Mouse (Mus musculus) ovary, postnatal 36 days (tissue): ENCODE measurements around the gene Dscaml1.
A peak's percentile ranks its signal among the peaks of the same experiment; 100 is the strongest.

Experiments used
- DNase-seq: peaks from one replicate; pipeline ENCODE4 v3.0.0; 2022; ENCODE audit warnings: low spot score, mixed read lengths

Dscaml1 gene

DNA sequence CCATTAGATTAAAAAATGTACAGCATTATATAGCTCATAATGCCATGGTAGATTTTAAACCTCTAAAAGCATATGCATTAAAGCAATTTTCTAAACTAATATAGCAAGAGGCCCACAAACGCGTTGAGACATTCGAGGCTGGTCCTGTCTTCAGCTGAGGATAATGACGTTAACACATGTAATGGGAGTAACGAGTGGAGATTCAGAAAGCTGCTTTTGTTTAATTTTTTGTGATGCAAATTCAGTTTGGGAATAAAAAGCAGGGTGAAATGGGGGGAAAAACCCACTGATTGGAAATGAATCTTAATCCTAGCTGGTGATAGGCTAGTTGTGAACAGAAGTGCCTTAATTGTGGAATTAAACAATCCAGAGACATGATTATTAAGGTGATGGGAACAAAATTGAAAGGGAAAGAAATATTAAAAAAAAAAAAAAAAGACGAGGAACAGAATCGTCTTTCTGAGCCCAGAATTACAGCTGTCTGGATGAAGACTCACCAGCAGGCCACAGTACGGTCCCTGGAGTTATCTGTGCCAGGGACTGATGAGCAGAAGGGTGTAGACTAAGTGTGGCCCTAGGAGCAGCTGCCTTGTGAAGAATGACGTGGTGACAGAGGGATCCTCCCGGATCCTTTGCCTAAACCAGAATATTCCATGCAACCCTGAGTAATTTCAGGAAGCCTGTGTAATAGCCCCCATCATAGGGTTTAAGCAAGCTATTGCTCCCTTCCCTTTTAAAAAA, 84.5 kb downstream of the Dscaml1 start:
- no peak for DNase-seq

- DNase-seq: no peak
Measured at GRCm38 (mm10) chr9:45517993-45518705, 91.7 kb downstream of the Dscaml1 start.

GRCm38 (mm10) chr9:45519841-45520240, 93.4 kb downstream of the Dscaml1 start:
- no peak for DNase-seq

GRCm38 (mm10) chr9:45522866-45523265, 96.4 kb downstream of the Dscaml1 start:
- no peak for DNase-seq

- no peak for DNase-seq
Measured at GRCm38 (mm10) chr9:45524505-45524904, 98.1 kb downstream of the Dscaml1 start.

DNA sequence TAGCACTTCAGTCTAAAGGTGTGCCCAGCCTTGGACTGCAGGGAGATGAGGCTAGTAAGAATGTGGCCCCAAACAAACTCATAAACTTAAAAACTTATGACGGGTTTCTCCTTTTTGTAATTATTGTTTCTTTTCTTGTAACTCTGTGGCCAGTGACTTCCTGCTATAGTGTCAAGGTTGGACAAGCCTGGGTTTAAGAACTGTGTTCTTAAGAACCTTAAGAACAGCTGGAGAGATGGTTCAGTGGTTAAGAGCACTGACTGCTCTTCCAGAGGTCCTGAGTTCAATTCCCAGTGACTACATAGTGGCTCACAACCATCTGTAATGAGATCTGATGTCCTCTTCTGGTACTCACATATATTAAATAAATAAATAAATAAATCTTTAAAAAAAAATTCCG, 106.8 kb downstream of the Dscaml1 start:
- DNase-seq: no peak

- DNase-seq: no peak
Measured at GRCm38 (mm10) chr9:45534472-45534988, 108.1 kb downstream of the Dscaml1 start.

- DNase-seq: no peak
Measured at GRCm38 (mm10) chr9:45537649-45538048, 111.2 kb downstream of the Dscaml1 start.

GRCm38 (mm10) chr9:45539265-45540044, 113.0 kb downstream of the Dscaml1 start:
- no peak for DNase-seq

DNA sequence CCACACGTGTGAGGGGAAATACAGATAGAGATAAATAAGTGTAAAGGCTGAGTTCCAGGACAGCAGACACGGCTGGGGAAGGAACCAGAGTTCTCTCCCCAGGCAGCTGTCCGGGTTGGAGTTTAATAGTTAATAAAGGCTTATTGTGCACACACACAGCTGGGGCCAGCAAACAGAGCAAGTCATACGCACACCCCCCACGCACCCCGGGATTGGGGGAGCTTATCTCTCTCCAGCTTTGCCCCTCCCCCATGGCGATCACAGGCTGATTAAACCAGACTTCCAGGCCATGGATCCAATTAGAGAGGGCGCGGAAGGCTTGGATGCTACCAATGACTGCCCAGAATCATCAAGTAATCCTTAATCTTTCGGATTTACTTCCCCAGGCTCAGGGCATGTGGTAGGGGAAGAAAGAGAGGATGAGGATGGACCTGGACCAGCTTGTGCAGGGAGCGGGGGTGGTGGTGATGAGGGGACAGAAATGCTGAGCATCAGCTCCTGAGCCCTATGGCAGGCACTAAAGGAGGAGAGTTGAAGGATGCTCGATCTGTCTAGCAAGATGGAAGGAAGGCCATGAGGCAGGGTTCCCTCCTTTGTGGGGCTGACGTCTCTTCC, 119.7 kb downstream of the Dscaml1 start:
- no peak for DNase-seq

DNA sequence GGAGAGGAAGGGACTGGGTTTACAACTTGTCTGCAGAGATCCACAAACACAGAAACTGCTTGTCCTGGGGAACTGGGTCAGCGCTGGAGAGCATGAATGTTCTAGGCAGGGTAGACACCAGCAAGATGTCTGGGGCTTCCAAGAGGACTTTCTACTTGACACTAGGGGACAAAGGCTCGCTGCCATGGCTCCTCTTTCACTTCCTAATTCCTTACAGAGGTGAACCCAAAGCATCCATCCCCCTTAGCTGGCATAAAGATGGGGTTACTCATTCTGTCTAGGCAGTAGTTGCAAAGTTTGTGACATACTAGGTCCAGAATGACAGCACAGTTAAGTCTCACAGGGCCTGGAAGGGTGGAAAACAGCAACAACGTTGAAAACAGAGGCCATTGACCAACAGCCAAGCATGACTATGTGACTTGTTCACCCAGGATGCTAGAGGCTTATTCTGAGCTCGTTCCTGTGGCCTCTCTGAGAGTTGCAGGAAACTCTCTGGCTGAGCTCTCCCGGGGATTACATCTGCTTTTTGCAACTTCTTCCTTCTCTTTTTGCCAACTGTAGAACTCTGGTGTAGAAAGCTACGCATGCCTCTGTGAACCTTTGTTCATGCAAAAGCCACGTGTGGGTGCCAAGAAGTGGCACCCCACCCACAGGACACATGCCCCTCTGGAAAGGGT, 120.6 kb downstream of the Dscaml1 start:
- DNase-seq: no peak

DNA sequence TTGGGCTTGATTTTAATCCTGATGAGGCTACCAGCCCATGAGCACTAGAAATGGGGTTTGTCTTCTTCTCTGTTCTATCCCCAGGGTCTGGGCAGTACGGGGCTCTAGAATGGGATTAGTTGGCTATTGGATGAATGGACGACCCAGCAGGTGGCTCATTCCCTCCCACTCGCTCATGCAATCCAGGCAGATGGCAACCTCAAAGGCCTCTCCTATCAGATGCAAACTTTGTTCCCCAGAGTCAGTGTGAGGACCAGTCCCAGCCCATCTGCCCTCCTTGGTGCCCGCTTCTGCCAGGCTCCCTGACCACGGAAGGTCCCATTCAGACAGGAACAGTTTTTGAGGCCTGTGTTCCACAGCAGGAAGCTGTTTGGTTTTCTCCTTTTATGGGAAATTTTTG, 123.4 kb downstream of the Dscaml1 start:
- DNase-seq: no peak

- no peak for DNase-seq
Measured at GRCm38 (mm10) chr9:45550210-45550609, 123.8 kb downstream of the Dscaml1 start.

DNA sequence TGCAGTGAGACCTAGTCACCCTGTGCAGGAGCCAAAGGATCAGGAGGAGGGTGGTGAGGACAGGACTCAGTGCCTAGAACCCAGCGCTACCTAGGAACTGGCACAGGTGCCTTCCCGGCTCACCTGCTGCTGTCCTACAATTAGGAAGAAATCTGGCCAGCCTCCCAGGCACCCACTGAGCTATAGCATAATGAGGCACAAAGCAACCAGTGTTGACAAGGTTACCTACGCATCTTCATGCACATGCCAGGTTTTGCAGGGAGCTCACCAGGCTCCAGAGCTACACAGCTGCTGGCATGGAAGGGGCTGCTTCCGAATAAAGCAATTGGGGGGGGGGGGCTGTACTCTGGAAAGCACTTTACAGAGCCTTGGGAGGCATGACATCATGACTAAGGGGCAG, 124.2 kb downstream of the Dscaml1 start:
- DNase-seq: no peak

- DNase-seq: peak; percentile 13
Measured at GRCm38 (mm10) chr9:45555036-45555826, 128.8 kb downstream of the Dscaml1 start.

DNA sequence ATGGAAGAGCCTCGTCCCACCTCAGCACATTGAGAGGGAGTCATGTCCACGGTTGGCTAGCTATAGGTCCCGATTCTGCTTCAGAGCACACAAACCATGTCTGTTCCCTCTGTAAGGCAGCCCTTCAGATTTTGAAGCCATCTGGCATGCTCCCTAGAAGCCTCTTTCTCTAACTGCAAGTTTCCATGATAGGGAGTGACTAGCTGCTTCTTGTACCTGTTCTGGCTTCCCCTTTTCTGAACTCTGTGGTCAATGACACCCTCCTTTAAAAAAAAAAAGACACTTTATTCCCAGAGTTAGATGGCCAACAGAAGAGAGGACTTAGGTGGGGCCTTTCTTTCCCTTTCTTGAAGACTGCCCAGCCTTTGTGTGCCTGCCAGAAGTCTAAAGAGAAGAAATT, 130.5 kb downstream of the Dscaml1 start:
- DNase-seq: no peak

DNA sequence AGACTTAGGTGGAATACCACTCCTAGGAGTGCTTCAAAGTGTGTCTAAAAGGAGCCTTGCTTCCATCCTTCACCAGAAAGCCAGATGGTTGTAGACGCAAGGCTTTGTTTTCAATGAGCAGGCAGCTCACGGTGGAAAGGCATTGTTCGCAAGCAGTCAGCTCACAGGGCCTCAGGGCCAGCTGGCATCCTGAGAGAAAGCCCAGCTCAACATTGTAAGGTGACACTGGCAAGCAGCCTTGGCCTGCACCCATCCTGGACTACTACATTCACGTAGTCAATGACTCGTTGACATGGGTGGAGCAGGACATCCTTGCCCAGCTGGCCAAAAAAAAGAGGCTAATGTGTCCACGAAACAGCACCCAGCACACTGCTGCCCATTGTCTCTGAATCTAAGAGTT, 134.6 kb downstream of the Dscaml1 start:
- DNase-seq: peak; percentile 10

DNA sequence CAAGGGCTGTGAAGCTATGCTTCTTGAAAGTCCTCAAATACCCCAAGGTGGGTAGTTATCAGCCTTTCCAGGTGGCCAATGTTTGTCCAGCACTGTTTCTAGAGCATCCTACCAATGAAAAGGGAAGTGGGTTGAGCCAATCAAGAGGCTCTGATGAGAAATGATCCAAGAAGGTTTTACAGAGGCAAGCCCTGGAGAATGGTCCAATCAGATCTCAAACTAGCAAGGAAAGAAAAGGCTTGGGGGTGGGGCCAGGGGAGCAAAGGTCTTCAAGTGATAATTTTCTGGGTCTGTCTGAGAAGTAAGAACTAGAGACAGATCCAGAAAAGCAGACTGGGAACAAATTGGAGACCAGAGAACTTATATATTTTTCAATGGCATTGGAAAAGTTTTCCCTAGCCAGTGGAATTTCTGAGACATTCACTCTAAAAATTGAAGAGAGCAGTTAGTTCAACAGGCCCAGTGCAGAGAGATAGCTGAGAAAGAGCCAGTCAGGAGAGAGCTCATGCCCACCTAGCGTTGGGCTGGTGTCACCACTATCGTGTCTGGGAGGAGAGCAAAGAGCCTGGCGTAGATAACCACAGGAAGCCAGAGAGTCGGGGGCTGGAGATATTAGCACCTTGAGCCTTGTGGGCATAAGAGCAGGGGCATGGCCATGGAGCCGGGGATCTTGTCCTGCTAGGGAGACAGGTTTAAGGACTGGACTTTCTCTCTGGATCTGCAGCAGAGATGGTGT, 140.6 kb downstream of the Dscaml1 start:
- DNase-seq: no peak

DNA sequence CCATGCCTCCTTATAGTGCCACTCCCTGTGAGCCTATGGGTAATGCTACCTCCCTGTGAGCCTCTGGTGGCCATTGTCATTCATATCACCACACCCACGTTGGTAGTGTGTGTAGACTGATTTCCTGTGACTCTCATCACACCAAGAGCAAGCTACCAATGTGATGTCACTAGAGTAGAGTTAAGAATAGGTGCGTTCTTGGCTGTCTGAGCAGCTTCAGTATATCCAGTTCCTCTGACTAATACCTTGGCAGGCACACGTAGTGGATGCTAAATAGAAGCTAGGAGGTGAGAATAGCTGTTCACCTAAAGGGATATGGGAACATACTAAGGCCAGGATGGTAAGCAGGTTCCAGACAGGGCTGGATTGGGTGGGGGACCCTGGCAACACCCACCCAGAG, 143.3 kb downstream of the Dscaml1 start:
- no peak for DNase-seq

DNA sequence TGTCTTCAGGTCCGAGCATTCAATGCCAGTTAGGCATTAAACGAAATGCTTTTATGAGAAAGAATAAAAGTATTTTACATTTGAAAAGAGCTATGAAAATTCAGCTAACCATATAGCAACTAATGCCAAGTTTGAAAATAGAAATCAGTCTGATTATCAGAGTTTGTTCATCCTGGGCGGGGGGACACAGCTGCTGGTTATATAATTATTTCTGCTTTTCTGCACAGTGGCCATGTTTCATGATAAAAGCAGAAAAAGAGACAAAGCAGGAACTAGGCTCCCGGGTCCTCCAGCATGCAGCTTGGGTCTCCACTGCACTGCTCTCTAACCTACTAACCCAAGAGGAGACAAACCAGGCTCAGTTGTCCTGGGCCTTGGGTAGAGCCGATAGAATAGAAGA, 143.9 kb downstream of the Dscaml1 start:
- no peak for DNase-seq
